8 mouse cellular contexts compared by ENCODE assay signal in the genomic region with DNA sequence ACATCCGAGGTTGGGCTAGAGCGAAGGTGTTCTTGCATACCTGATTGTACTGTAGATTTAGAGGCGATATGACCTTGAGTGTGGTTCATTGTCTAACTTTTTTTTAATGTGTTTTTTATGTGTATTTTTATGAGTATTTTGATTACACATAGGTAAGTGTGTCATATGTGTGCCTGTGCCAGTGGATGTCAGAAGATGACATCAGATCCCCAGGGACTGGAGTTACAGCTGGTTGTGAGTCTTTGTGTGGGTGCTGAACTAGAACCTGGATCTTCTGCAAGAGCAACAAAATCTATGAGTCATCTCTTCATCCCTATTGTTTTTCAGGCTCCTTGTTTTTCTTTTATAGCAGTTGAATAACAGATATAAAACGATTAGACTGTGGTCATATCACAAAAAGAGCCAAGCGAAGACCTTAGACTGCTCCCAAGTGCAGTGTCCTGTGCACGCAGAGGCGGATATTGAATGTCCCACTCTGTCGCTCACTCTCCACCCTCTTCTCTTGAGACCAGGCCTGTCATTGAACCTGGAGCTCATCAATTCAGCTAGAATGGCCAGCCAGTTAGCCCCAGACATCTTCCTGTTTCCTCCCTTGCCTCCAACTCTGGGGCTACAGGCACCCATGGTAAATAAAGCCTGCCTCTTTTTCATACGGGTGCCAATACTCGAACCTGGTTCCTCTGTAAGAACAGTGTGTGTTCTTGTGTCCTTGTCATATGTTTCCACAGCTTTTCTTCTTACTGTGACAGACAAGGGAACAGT. TPM values are rescaled to one million over a fixed set of nuclear protein-coding genes. Genes with fewer than 3 reads are reported as not detected.
A peak's percentile ranks its signal among the peaks of the same experiment; 100 is the strongest.
DNase-seq lines count a peak whose midpoint lies in the region; ATAC-seq lines count a peak whose summit lies in the region.

No protein-coding gene starts in this region.

- peaks cover 38% of the 10 kb centered on the region for H3K4me1 ChIP-seq in heart, embryonic 15.5 days (replicated peaks)
- H3K4me1 ChIP-seq in hindbrain, embryonic 14.5 days (replicated peaks; ENCODE audit: control insufficient read depth, insufficient read depth, low read length) = peaks cover 16% of the 10 kb centered on the region
- peaks cover 18% of the 10 kb centered on the region for H3K4me1 ChIP-seq in midbrain, embryonic 14.5 days (ENCODE audit: control insufficient read depth, insufficient read depth, low read length)

- H3K9me3 ChIP-seq in heart, embryonic 15.5 days (replicated peaks) = no peaks in the 10 kb centered on the region
- H3K9me3 ChIP-seq in hindbrain, embryonic 14.5 days (ENCODE audit: control insufficient read depth, low read length) = no peaks in the 10 kb centered on the region
- no peaks in the 10 kb centered on the region for H3K9me3 ChIP-seq in midbrain, embryonic 14.5 days (ENCODE audit: control insufficient read depth, low read length)

- H3K4me2 ChIP-seq in heart, embryonic 15.5 days = peak overlapping the region; percentile 80
- H3K4me2 ChIP-seq in hindbrain, embryonic 14.5 days (replicated peaks) = peak overlapping the region; percentile 68
- peak overlapping the region; percentile 57 for H3K4me2 ChIP-seq in midbrain, embryonic 14.5 days (ENCODE audit: low read length)

- WGBS in heart, embryonic 15.5 days = 80% methylated on average over 10 of the region's 10 CpGs
- WGBS in hindbrain, embryonic 14.5 days = 90% methylated on average over 10 of the region's 10 CpGs
- WGBS in midbrain, embryonic 14.5 days = 93% methylated on average over 10 of the region's 10 CpGs

- H3K27me3 ChIP-seq in heart, embryonic 15.5 days = no peaks in the 10 kb centered on the region
- H3K27me3 ChIP-seq in hindbrain, embryonic 14.5 days (ENCODE audit: control insufficient read depth, insufficient read depth, low read length) = no peaks in the 10 kb centered on the region
- no peaks in the 10 kb centered on the region for H3K27me3 ChIP-seq in midbrain, embryonic 14.5 days (ENCODE audit: control insufficient read depth, insufficient read depth, low read length)

- intact Hi-C loops in heart, postnatal 25 days (cut with DNase I) = loop anchor here (5.0 to 10.0 kb wide), 2 partner anchors 42 to 541 kb away; a partner anchor contains a TSS

- peak overlapping the region; percentile 96 for H3K4me3 ChIP-seq in heart, embryonic 15.5 days
- peak overlapping the region; percentile 92 for H3K4me3 ChIP-seq in hindbrain, embryonic 14.5 days (replicated peaks; ENCODE audit: low read length)
- peak overlapping the region; percentile 96; the same call in 1 of the 2 replicates for H3K4me3 ChIP-seq in midbrain, embryonic 14.5 days (replicated peaks; ENCODE audit: low read depth, low read length)

- ATAC-seq in heart, embryonic 15.5 days (replicated peaks; ENCODE audit: insufficient number of reproducible peaks, insufficient read depth, low FRiP score, low read depth) = no peak
- no peak for ATAC-seq in hindbrain, embryonic 14.5 days (ENCODE audit: low FRiP score)
- no peak for ATAC-seq in midbrain, embryonic 14.5 days (ENCODE audit: low FRiP score, low TSS enrichment)

- 0 out of 2 replicates have a peak overlapping the region, but pooled peaks have one; percentile 97 for H3K9ac ChIP-seq in heart, embryonic 15.5 days
- H3K9ac ChIP-seq in hindbrain, embryonic 14.5 days = peak overlapping the region; percentile 92; the same call in 1 of the 2 replicates
- H3K9ac ChIP-seq in midbrain, embryonic 14.5 days (replicated peaks; ENCODE audit: low read length) = peak overlapping the region; percentile 93; the same call in 1 of the 2 replicates

- peak overlapping the region; percentile 92 for H3K27ac ChIP-seq in heart, embryonic 15.5 days
- H3K27ac ChIP-seq in hindbrain, embryonic 14.5 days = no peak overlapping the region
- H3K27ac ChIP-seq in midbrain, embryonic 14.5 days (replicated peaks; ENCODE audit: low read depth, low read length) = no peak overlapping the region

- no peak for DNase-seq in heart, postnatal 25 days (ENCODE audit: low spot score)
- DNase-seq in adipocyte (ENCODE audit: low spot score) = peak; percentile 59
- no peak for DNase-seq in hindbrain, embryonic 14.5 days (ENCODE audit: low spot score)
- no peak for DNase-seq in midbrain, embryonic 14.5 days
- DNase-seq in urinary bladder, postnatal 25 days (ENCODE audit: low spot score) = no peak
- DNase-seq in ovary, postnatal 36 days (ENCODE audit: low spot score) = no peak
- DNase-seq in frontal cortex, adult 2 months (ENCODE audit: extremely low spot score in 1 of 2, low spot score in 1 of 2) = no peak

- no peaks in the 10 kb centered on the region for H3K36me3 ChIP-seq in heart, embryonic 15.5 days
- peaks cover 12% of the 10 kb centered on the region; the same call in 1 of the 2 replicates for H3K36me3 ChIP-seq in hindbrain, embryonic 14.5 days (replicated peaks; ENCODE audit: control insufficient read depth, insufficient read depth)
- peaks cover 4% of the 10 kb centered on the region; the same call in 1 of the 2 replicates for H3K36me3 ChIP-seq in midbrain, embryonic 14.5 days (ENCODE audit: control insufficient read depth, insufficient read depth, low read length)

RNA-seq across cellular contexts. Expression of a gene that starts 1.7 kb away (rescaled TPM):
- polyA plus RNA-seq in heart, embryonic 15.5 days (2015; fragmentation: Nextera tagmentation; extraction: Ambion mirVana) = 66.3 and 85.1 TPM in 2 replicates
- total RNA-seq in heart, postnatal 25 days (2021) = 10 to 100 TPM; 66.7 to 68.4 TPM
- 54.1 and 54.7 TPM in 2 replicates for polyA plus RNA-seq in hindbrain, embryonic 14.5 days (2014; fragmentation: Nextera tagmentation; extraction: Ambion mirVana)
- polyA plus RNA-seq in midbrain, embryonic 14.5 days (2014; fragmentation: Nextera tagmentation; extraction: Ambion mirVana) = 55.6 and 66.6 TPM in 2 replicates
- polyA plus RNA-seq in frontal cortex, adult 2 months (2012; rRNA removed) = 47.9 and 51.8 TPM in 2 replicates

RNA-seq across cellular contexts. Expression of a gene that starts 17.8 kb away (rescaled TPM):
- polyA plus RNA-seq in heart, embryonic 15.5 days (2015; fragmentation: Nextera tagmentation; extraction: Ambion mirVana) = 0.60 and 3.9 TPM in 2 replicates
- total RNA-seq in heart, postnatal 25 days (2021) = 10 to 100 TPM; 10.3 to 11.7 TPM
- polyA plus RNA-seq in hindbrain, embryonic 14.5 days (2014; fragmentation: Nextera tagmentation; extraction: Ambion mirVana) = 3.8 and 5.1 TPM in 2 replicates
- polyA plus RNA-seq in midbrain, embryonic 14.5 days (2014; fragmentation: Nextera tagmentation; extraction: Ambion mirVana) = 16.3 TPM in 1 of 2 replicates, not detected in the other
- 15.9 and 23.0 TPM in 2 replicates for polyA plus RNA-seq in frontal cortex, adult 2 months (2012; rRNA removed)

RNA-seq across cellular contexts. Expression of a gene that starts 17.9 kb away (rescaled TPM):
- polyA plus RNA-seq in heart, embryonic 15.5 days (2015; fragmentation: Nextera tagmentation; extraction: Ambion mirVana) = 138 and 169 TPM in 2 replicates
- total RNA-seq in heart, postnatal 25 days (2021) = 10 to 100 TPM; 54.8 to 61.2 TPM
- polyA plus RNA-seq in hindbrain, embryonic 14.5 days (2014; fragmentation: Nextera tagmentation; extraction: Ambion mirVana) = 235 and 260 TPM in 2 replicates
- 253 and 287 TPM in 2 replicates for polyA plus RNA-seq in midbrain, embryonic 14.5 days (2014; fragmentation: Nextera tagmentation; extraction: Ambion mirVana)
- polyA plus RNA-seq in frontal cortex, adult 2 months (2012; rRNA removed) = 358 and 364 TPM in 2 replicates

RNA-seq across cellular contexts. Expression of a gene that starts 42.3 kb away (rescaled TPM):
- 105 and 125 TPM in 2 replicates for polyA plus RNA-seq in heart, embryonic 15.5 days (2015; fragmentation: Nextera tagmentation; extraction: Ambion mirVana)
- 100 to 1,000 TPM; 124 to 138 TPM for total RNA-seq in heart, postnatal 25 days (2021)
- polyA plus RNA-seq in hindbrain, embryonic 14.5 days (2014; fragmentation: Nextera tagmentation; extraction: Ambion mirVana) = 79.9 and 80.2 TPM in 2 replicates
- polyA plus RNA-seq in midbrain, embryonic 14.5 days (2014; fragmentation: Nextera tagmentation; extraction: Ambion mirVana) = 52.1 and 71.8 TPM in 2 replicates
- polyA plus RNA-seq in frontal cortex, adult 2 months (2012; rRNA removed) = 125 and 132 TPM in 2 replicates
